Mouse (Mus musculus) adipocyte (in vitro differentiated cells): ENCODE measurements at regions not wholly inside any gene's neighbourhood (a gene's known extent, or its start where the extent isn't known, plus 50 kb on each side); places are given as distances from the start of the nearest gene placed in this dataset.

ENCODE experiments used
- DNase-seq: peaks from one replicate; pipeline ENCODE4 v3.0.0-alpha.2; 2016; ENCODE audit warnings: low spot score

GRCm38 (mm10) chr4:10604513-10604912, 269.8 kb upstream of the 2610301B20Rik start:
- no peak for DNase-seq

DNA sequence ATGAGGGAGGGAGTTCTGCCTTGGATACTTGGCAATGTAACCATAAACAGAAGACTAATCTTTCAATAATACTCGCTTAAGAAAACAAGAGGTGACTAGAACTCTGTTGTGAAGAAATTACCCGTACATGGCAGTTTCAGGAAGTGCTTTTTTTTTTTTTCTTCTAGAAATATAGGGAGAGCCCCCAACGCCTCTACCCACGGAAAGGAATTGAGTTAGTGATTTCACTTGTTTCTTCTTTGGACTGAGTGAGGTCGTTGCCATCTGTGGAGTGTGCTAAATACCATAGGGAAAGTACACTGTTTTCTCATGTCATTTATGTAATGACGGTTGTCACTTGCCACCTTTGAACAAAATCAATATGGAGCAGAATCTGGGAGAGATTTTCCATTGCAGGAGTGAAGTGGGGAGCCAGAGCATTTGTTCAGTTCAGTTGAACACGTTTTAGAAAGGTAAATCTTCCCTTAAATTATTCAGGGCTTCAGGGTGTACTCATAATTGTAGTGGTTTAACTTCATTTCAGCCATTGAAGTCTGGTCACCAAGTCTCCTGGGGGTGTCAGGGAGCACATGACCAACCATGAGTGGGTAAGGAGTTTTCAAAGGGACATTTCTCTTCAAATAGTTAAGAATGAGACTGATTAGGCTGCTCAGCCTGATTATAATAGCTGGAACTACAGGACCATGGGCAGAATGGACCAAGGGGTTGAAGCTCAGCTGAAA, 266.3 kb upstream of the 2610301B20Rik start:
- no peak for DNase-seq

- DNase-seq: no peak
These were observed 263.5 kb upstream of the 2610301B20Rik start for GRCm38 (mm10) chr4:10610784-10611183.
